Mouse (Mus musculus): ENCODE measurements around the gene Acsf2. TPM values are rescaled to one million over a fixed set of nuclear protein-coding genes. Genes with fewer than 3 reads are reported as not detected.

Gene Acsf2
- total and polyA plus RNA-seq, 3 experiments, result 4.5 to 25.7 (median 7.5) TPM

DNA sequence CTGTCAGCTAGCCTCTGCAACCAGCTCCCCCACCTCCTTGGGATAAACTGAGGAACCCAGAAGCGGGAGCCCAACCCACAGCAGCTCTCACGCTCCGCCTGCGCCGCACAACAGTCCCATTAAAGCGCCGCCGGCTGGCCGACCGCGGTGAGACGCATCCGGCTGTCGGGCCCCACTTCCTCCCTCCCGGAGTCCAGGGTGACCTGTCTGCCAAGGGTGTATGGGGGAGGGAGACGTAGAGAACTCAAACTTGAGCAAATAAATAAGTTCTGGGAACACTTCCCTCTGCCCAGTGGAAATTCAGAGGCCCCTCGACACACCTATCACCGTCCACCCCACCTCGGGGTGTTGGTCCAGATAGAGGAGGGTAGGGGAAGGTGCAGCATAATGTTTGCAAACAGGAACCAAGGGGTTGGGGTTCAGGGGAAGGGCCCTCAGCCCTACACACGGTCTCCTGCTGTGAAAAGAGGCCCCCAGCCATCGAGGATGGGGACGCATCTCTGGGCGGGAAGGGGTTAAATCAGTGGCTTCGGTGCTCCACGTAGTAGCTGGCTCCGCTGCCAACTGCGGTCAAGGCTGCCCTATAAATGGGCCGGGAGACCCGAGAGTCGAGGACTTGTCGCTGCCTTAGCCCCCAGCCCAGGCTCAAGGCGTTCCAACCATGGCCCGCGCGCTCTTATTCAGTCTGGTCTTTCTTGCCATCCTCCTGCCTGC lies 37.1 kb downstream of the Acsf2 start, which contains the start of gene Chad:
Gene Chad, plus strand, starts transcription at position 611 of the 714 bp plus-strand sequence.
- Histone ChIP-seq H3K4me2 (ENCODE audit: insufficient read depth, low read depth, poor library complexity, severe bottlenecking) (no peak within 1 kb of the TSS), H3K27me3 (replicated peaks) (no peaks in the 10 kb centered on the region), H3K4me3 (replicated peaks in 1 of 3; ENCODE audit: low read depth in 2 of 3, low read length in 2 of 3, poor library complexity in 1 of 3) (no peak within 1 kb of the TSS), H3K36me3 (replicated peaks in 1 of 2; ENCODE audit: control insufficient read depth in 1 of 2, insufficient read depth in 1 of 2, low read length in 1 of 2) (peaks cover 7 to 89% of the 10 kb centered on the region in 2 experiments), H3K4me1 (ENCODE audit: control insufficient read depth in 1 of 2, insufficient read depth in 2 of 2) (peaks cover 0 to 10% of the 10 kb centered on the region in 2 experiments; a peak in 2 of 4 replicates), H3K9ac (ENCODE audit: insufficient read depth, low read depth) (no peak within 1 kb of the TSS), H3K9me3 (replicated peaks; ENCODE audit: low read length) (no peaks in the 10 kb centered on the region), H3K27ac (ENCODE audit: insufficient read depth, low read depth) (no peak within 1 kb of the TSS), H3K79me2 (replicated peaks; ENCODE audit: control insufficient read depth, extremely low read depth, insufficient read depth, poor library complexity, severe bottlenecking) (no peaks in the 10 kb centered on the region)
- in situ Hi-C loops (cut with MboI; ENCODE audit: low pct_ligation_motif_present, low pct_unique_long_range_greater_than_20kb, low sequenced_read_pairs), result no loop called here
- TF ChIP-seq MYC (IDR thresholded peaks at IDR 0.05; ENCODE audit: low read depth, low read length), result no peak
- no peak for TF ChIP-seq MAZ (IDR thresholded peaks at IDR 0.05; ENCODE audit: low read depth, low read length)
- no peak for TF ChIP-seq GABPA (IDR thresholded peaks at IDR 0.05; ENCODE audit: insufficient replicate concordance, low read depth, low read length)
- no peak for TF ChIP-seq CTCF (conservative IDR thresholded peaks at IDR 0.05 in 1 of 2, IDR thresholded peaks at IDR 0.05 in 1 of 2; ENCODE audit: low read depth in 2 of 2, low read length in 2 of 2)
- TF ChIP-seq BHLHE40 (IDR thresholded peaks at IDR 0.05; ENCODE audit: low read depth, low read length), result no peak
- no peak for TF ChIP-seq POLR2AphosphoS2 (IDR thresholded peaks at IDR 0.05; ENCODE audit: low read depth, low read length)
- dilution Hi-C loops (cut with MboI; ENCODE audit: extremely low pct_ligation_motif_present, extremely low pct_unique_long_range_greater_than_20kb, low sequenced_read_pairs), result no loop called here
- DNase-seq (ENCODE audit: extremely low read depth), result no peak

DNA sequence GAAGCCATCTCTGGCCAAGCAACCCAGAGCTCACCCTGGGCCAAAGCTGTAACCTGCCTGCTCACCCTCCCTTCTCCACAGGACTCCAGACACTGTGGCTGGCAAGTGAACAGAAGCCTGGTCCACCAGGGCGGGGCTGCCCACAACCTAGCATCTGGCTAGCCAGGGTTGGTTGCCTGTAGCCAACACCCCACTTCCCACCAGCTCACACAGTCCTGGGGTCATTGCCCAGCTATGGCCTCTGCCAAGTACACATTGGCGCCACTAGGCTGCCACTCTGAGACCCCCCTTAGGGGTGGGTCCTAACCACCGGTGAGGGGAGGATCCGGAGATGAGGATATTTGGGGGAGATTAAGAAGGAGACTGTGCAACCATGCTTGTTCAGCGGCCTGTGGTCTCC lies 37.9 kb downstream of the Acsf2 start:
- in situ Hi-C loops (cut with MboI; ENCODE audit: low pct_ligation_motif_present, low pct_unique_long_range_greater_than_20kb, low sequenced_read_pairs), result no loop called here
- peaks cover 0 to 10% of the 10 kb centered on the region in 2 experiments; a peak in 2 of 4 replicates for H3K4me1 ChIP-seq (ENCODE audit: control insufficient read depth in 1 of 2, insufficient read depth in 2 of 2)
- H3K27ac ChIP-seq (ENCODE audit: insufficient read depth, low read depth), result no peak overlapping the region
- no peak overlapping the region for H3K4me2 ChIP-seq (ENCODE audit: insufficient read depth, low read depth, poor library complexity, severe bottlenecking)
- no peaks in the 10 kb centered on the region for H3K9me3 ChIP-seq (replicated peaks; ENCODE audit: low read length)
- no peak for TF ChIP-seq MYC (IDR thresholded peaks at IDR 0.05; ENCODE audit: low read depth, low read length)
- no peak for TF ChIP-seq JUN (IDR thresholded peaks at IDR 0.05; ENCODE audit: insufficient read depth, low read depth, low read length)
- TF ChIP-seq USF1 (IDR thresholded peaks at IDR 0.05; ENCODE audit: low read depth, low read length), result no peak
- no peak for TF ChIP-seq ZMIZ1 (IDR thresholded peaks at IDR 0.05; ENCODE audit: low read depth, low read length)
- no peak for TF ChIP-seq POLR2AphosphoS2 (IDR thresholded peaks at IDR 0.05; ENCODE audit: low read depth, low read length)
- TF ChIP-seq ZNF384 (IDR thresholded peaks at IDR 0.05; ENCODE audit: low read depth, low read length), result no peak
- no peak for TF ChIP-seq USF2 (conservative IDR thresholded peaks at IDR 0.05; ENCODE audit: low read depth, low read length)
- TF ChIP-seq MXI1 (IDR thresholded peaks at IDR 0.05; ENCODE audit: low read depth, low read length), result no peak
- no peak overlapping the region for H3K9ac ChIP-seq (ENCODE audit: insufficient read depth, low read depth)
- H3K79me2 ChIP-seq (replicated peaks; ENCODE audit: control insufficient read depth, extremely low read depth, insufficient read depth, poor library complexity, severe bottlenecking), result no peaks in the 10 kb centered on the region
- H3K36me3 ChIP-seq (replicated peaks in 1 of 2; ENCODE audit: control insufficient read depth in 1 of 2, insufficient read depth in 1 of 2, low read length in 1 of 2), result peaks cover under 1 to 89% of the 10 kb centered on the region in 2 experiments
- dilution Hi-C loops (cut with MboI; ENCODE audit: extremely low pct_ligation_motif_present, extremely low pct_unique_long_range_greater_than_20kb, low sequenced_read_pairs), result no loop called here
- DNase-seq (ENCODE audit: extremely low read depth), result no peak
- no peaks in the 10 kb centered on the region for H3K27me3 ChIP-seq (replicated peaks)
- H3K4me3 ChIP-seq (replicated peaks in 1 of 3; ENCODE audit: low read depth in 2 of 3, low read length in 2 of 3, poor library complexity in 1 of 3), result no peak overlapping the region
